Mouse (Mus musculus) heart, adult 18-20 months (tissue): ENCODE results near the gene Hivep3. TPM values are rescaled to one million over a fixed set of nuclear protein-coding genes. Genes with fewer than 3 reads are reported as not detected.
A peak's percentile ranks its signal among the peaks of the same experiment; 100 is the strongest.

Experiments
- DNase-seq, 2 experiments: peaks; one replicate each; pipeline ENCODE4 v3.0.0; 2021 to 2022; ENCODE audit warnings: mixed read lengths in 1 of 2
- total RNA-seq, 2 experiments: library from RNA; stranded (reverse); gene quantifications; 2 replicates each; pipeline ENCODE4 v1.2.3; 2021

The Hivep3 gene
- total RNA-seq, 2 experiments from 2014 or later: 5.3 to 6.8 TPM

DNA sequence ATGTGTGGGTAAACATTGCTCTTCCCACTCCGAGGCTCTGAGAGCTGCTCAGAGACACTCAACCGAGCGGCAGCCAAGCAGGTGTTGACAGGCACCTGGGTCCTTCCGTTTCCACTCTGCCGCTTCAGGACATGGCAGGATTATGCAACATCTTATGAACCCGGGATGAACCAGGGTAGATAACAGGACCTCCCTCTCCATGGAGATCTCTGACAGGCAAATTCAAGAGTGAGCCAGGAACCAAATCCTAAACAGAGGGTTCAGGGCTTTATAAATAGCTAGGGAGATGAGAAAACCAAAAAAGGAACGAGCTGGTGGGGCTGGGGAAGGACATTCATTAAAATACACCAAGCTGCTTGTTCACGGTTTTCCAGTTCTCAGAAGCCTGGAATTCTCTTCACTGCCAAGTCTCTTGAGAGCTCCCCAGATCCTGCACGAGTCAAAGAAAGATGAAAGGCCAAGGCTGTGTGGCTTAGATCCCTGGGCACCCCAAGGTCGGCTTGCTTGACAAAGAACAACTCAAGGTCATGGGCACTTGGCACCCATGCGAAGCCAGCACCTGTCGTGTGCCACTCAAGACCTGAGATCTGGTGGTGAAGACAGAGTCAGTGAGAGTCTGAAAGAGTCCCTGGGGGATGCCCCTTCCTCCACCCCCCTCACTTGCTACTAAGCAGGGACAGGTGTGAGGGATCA, 215.5 kb downstream of the Hivep3 start:
- DNase-seq: peak in 1 of 2 experiments; percentile 33

DNA sequence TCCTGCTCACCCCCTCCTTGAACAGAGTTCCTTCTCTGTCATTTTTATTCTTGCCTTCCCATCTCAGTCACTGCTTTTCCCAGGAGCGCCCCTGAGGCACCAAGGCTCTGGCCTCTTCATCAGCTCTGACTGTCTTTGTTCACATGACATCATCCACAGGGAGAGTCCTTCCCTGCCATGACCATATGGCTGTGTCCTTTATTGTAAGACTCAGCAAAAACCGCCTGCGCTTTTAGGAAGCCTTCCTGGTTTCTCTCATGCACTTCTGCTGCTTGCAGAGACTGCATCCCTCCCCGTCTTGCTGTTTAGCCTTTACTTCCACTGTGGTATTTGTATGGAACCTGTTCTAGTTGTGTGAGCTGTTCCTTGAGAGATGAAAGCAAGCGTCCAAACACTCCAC, 216.6 kb downstream of the Hivep3 start:
- no peak for DNase-seq

DNA sequence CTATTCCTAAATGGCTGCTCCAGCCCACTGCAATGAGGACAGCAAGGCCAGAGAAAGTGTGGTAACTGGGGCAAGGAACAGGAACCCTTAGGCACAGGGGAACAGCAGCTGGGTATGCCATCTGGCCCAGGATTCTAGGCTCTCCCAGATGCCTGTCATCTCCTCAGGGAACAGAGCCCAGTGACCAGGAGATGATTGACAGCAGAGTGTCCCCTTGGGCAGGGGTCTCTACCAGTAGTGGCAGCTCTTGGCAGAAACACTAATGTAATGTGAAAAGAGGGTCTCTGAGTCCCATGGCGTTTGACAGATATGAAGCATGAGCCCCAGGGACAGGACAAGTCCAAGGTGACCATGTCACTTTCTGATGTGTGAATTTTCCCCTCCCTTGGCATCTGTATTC, 217.5 kb downstream of the Hivep3 start:
- DNase-seq: no peak

DNA sequence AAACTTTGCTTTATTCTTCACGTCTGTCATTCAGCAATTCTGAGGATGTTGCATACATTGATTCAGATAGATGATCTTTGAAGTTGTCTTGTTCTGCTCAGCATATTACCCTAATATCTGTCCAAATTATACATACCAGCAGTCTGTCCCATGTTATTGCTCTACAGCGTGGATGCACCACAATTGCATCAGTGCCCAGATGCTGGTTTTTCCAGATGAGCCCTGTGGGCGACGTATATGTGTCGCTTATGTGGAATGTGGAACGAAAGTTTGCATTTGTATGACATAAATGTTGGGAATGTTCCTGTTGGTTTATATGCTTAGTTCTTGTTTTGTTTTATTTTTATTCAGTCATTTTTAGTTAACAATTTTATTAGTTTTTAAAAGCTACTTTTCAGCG, 221.4 kb downstream of the Hivep3 start:
- DNase-seq: no peak

DNA sequence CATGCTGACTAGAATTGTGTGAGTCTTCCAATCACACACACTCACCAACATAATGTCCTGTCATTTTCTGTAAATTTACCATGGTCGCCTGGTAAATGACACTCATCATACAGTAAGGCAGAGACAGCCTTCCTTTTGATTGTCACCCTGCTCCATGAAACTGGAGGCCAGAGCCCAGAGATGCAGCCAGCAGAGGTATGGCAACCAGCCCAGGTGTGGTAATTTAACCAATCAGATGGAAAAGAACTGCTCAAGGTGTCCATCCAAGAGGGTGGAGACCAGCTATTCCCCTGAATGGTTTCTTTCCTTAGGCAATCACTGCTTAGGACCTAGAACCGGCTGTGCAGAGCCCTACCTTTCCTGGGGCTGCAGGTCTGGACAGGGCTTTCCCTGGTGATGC, 224.4 kb downstream of the Hivep3 start:
- no peak for DNase-seq

DNA sequence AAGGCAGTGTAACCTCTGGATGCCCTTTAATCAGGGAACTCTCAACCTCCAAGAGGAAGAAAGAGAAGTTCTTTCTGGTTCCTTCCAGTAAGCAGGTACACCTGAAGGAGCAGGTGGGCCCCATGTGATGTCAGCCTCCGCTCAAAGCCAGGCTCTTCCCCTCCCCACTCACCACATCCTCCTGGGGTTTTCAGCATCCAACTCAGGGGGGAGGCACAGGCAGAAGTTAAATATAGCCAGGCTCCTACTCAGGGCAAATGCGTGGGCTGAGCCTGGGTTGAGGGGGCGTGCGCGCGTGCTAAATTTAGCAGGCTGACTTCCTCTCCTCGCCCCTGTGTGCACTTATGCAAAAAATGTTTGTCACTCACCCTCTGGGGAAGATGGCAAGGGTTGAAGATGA, 225.7 kb downstream of the Hivep3 start:
- DNase-seq: peak; percentile 37 to 59

DNA sequence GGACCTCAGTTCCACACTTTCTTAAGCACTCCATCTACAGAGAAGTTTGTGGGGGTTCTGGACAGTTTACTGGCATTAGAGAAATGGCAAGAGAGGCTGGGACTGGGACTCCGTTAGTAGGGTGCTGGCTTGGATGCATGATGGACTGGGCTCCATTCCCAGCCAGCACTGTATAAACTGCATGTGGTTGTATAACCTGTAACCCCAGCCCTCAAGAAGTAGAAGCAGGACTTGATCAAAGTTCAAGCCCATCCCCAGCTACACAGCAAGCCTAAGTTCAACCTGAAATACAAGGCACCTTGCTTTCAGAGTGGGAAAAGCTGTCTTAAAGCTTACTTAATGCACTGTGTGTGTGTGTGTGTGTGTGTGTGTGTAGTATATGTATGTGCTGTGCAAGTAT, 226.3 kb downstream of the Hivep3 start:
- DNase-seq: no peak

DNA sequence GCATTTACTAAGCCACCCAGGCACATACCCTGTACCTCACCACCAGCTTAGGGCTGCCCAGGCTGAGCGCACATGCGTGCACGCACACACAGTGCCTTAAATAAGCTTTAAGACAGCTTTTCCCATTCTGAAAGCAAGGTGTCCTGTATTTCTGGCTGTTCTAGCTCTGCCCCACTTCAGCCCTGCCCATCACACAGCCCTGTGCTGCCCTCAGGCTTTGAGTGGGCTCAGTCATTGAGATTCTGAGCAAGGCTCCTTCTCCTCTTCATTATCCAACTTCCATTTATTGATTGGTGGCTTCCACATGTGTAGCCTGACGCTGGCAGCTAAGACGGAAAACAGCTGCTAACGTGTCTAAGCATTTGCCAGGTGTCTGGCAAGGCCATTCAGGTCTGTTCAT, 226.9 kb downstream of the Hivep3 start:
- DNase-seq: no peak

DNA sequence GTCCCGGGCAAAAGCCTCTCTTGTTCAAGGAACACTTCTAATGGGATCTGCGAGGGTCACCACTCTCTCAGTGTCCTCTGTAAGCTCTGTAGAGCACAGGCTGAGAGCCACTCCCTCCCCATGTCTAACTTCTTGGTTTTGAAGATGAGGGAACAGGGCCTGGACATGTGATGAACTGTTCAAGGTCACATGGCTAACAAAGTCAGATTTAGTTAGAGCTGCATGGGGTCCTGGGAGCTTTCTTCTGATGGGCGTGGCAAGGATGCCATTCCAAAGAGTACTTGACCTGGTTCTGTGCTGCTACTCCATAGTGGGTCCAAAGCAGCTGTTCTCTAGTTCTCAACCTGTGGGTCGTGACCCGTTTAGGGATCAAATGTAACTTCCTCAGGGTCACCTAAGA, 227.6 kb downstream of the Hivep3 start:
- no peak for DNase-seq

DNA sequence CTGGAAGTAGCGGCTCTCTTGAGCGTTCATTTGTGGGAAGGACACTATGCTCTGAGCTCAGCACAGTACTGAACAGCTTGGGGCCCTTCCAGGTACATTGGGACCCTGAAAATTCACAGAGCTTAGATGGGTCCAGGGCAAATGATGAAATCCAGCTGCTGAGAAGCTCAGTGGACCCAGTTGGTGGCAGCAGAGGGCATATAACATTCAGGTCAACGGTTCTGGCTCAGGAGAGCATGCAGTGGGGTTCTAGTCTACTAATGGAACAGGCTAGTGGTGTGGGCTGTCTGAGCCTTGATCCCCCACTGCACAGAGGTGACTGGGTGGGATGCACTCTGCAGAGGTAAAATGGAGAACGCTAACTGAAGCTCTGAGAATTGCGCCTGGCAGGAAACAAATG, 228.5 kb downstream of the Hivep3 start:
- DNase-seq: no peak

DNA sequence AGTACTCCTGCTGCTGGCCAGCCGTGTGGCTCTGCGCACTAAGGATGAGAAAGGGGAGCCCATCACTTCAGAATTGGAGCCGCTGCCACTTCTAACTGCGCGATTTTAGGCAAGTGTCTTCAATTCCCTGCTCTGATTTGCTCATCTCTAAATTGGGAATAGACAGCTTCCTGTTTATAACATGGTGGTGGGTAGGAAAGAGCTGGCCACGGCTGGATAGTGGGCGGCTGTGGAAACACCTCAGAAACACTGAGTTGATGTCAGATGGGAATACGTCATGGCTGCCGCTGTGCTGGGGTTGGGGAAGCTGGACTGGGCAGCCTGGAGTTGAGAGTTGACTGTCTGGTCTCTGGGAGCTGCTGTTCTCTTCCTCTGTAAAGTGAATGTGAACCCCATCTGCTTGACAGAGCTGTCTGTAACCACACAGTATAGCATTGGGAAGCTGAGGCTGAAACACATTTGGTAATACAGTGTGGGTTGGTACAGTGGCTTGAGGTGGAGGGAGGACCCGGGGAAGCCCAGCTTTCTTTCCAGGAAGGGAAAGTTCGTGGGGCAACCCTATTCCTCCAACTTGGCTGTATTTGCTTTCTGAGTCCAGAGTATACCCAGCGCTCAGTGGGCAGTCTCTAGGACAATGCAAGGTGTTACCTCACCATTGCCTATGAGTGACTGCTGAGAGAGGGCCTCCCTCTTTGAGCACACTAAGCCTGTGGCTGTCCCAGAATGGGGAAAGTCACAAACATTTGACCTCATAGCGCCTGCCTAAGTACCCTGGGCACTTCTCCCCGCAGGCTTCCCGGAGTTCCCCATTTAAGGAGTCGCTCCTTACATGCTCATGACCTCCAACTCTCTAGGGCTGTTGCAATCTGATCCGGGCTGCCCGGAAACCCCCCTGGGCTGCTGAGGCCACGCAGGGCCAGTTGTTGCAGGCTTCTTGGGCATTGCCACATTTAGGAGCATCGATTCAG, 232.8 kb downstream of the Hivep3 start:
- peak; percentile 48 to 69 for DNase-seq

DNA sequence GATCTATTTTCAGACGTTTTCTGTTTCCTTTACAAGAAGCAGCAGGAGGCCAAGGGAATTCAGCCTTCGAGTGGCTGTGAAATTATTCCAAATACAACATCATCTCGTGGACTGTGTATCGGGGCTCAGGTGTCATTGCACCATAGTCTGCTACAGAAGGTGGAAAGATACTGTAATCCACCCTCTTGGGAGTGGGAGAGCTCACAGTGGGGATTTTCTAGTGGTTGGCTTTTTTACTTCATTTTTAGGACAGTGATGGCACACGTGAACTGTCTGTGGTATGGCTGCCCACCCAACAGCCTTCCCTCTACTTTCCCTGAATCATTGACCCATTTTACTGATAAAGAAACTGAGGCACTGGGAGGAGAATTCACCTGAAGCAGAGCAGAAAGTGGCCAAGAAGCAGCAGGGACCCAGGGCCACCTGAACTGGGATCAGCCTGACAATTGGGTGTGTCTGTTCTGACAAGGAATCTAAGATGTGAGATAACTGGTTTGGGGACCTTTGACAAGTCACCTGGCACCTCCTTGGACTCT, 233.6 kb downstream of the Hivep3 start:
- no peak for DNase-seq

DNA sequence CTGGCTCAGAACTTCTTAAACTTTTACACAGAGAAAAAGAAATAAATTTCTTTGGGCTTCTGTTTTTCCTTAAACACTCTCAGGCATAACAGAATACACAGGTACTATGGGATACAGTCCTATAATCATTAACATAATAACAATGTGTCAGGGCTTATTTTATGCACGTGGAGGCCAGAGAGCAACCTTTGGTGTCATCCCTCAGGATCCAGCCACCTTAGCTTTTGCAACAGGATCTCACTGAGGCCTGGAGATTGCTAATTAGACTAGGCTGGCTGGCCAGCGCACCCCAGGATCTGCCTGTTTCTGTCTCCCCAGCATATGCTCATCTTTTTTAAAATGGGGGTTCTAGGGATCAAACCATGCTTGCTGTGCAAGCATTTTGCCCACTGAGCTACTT, 234.1 kb downstream of the Hivep3 start:
- DNase-seq: no peak

DNA sequence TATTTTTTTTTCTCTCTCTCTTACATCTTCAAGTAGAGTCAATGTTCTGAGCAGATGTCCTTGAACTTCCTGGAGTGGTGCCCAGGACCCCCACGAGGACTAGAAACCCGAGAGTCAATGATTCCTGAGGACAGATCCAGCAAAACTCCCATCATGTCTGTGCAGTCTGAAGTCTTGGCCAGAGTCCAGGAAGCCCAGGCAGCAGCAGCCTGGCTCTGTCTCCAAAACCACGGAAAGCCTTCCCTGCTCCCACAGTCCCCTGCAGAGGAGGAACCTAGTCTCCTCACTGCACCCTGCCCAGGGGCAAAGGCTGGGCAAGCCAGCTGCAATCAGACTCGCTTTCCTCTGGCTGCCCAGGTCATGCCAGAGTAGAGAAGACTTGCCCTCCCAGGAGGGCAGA, 234.5 kb downstream of the Hivep3 start:
- DNase-seq: peak; percentile 36 to 43

DNA sequence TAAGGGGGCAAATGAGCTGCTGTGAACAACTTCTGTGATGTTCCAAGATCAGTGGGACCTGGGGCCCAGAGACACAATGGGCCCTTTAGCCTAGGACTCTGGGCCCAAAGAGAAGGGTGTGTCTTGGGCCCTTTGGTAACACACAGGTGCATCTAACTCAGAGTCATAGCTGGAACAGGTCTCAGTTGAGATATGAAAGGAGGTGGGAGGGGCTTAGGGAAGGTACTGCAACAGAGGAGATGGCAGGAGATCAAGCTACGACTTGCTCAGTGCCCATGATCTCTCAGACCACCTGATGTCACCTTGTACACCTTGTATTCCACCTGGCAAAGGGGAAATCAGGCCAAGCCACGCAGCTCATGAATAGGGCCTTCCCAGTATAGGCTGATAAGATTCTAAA, 235.3 kb downstream of the Hivep3 start:
- DNase-seq: no peak

DNA sequence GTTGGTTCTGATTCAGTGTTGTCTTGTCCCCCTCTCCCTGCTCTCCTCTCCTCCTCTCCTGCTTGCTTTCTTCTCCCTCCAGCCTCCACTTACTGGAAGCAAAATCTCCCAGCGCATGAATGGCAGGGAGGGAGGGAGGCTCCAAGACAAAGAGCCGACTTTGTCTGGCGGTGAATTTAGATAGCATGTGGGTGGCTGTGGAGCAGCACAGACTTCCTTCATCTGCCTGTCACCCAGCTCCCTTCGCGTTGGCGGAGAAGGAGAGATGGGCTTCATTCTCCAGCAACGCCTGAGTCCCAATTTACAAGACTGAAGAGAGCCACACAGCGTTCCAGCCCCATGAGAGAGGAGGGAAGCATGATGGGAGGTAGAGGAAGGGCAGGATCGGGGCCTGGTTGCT, 236.6 kb downstream of the Hivep3 start:
- no peak for DNase-seq

DNA sequence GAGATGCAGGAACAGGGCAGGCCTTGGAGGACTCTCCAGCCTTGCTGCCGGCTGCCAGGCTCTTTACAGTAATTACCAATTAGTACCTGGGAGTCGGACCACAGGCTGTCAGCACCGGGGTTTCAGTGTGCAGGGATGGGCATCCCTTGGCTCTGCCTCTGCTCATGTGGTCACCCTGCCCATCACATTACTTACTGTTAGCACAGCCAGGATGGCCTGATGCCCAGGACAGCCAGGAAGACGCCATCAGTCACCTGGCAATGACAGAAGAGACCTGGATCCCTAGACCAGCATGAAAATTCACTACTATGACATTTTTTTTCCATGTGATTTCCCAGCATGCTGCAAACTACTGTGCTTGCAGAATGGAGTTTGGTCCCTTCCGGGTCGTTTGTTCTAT, 238.8 kb downstream of the Hivep3 start:
- DNase-seq: no peak

DNA sequence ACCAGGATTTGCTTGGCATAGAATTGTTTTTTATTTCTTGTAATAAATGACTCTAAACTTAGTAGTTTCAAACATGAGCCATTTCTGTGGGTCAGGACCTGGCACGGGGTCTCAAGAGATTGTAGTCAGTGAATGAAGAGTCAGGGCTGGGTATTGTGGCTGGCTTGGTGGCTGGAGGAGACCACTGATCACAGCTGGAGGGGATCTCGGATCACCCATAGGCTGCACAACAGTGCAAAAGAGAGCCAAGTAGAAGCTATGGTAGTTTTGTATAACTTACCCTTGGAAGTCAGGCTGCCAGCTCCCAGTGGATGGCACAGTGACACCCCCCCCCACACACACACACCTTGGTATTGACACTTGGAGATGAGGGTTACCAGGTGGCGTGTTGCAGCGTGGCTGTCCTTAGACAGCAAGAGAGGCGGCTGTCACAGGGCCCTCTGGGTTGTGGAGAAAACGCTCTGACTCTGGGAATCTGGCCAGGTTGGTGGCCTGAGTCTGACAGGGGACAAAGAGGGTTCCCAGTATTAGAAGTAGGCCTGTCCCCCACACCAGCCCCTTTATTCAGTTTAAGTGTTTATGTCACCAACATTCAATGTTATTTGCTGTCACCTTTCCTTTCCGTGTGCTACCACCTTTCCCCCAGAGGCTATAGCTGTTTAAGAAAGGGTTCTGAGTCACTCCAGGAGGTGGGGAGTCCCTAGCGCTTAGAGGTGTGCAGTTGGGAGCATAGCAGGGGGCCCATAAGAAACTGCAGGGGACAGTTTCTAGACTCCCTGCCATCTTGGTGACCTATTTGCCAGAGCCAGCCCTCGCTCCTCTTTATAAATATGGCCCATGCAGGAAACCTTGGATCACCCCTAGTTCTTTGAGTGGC, 240.4 kb downstream of the Hivep3 start:
- DNase-seq: no peak

DNA sequence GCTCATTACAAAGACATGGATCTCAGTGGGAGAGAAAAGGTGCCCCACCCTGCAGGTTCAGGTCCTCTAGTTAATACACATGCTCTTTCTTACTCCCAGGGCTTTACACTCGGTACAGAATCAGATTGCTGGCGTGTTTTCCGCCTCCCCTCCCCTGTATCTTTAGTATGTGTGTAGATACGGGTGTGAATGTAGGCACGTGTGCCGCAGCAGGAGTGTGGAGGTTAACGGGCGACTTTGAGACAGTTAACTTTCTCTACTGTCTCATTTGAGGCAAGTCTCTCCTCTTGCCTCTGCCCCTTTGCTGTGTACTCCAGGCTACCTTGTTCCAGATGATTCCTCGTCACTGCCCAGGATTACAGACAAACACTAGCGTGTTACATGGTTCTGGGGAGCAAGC, 241.7 kb downstream of the Hivep3 start:
- no peak for DNase-seq

DNA sequence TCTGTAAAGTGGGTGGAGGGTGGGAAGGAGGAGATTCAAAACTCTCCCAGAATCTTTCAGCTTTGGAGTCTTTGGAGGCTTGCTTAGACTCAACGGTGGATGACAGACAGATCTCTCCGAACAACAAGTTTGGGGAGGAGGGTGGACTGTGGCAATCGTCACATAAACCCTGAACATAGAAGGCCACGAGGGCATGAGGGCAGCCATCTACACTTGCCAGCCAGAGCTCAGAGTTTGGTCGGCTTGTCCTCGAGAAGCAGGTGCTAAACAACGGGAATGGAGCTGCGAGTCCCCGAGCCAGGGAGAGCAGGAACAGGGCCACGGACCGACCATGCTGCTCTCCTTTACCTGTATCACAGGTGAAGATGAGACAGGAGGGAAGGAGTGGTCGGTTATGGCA, 242.2 kb downstream of the Hivep3 start:
- DNase-seq: no peak

DNA sequence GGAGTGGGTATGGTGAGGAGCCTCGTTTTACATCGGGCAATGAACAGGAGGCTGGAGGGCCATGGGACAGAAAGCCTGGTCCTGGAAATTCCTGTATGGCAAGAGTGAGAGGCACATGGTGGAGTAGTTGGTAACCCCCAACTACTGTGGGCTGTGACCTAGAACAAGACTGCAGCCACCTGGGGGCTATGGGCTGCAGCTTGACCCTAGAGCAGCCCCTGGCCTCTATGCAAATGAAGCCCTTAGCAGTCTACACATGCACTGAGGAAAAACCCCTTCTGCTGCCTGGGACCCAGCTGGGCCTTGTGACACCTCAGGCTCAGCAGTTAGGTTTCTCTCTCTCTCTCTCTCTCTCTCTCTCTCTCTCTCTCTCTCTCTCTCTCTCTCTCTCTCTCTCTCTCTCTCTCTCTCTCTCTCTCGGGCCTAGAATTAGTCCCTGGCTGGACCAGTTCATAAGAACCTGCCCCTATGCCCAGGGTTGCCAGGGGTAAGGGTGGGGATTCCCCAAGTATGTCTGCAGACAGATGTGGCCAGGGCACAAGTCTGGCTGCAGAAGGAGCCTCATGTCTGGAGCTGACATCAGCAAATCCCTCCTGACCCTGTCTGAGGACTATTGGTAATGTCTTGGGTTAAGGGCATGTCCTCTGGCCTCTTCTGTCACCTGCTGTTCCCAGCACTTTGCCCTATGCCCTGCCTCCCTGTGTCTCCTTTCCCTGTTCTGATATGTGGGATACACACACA, 243.0 kb downstream of the Hivep3 start:
- DNase-seq: no peak
